Comparison of ENCODE assay signal across 19 mouse cellular contexts in genomic region chr7:68740763-68741162, GRCm38 (mm10).
"Had no signal": no experiment of that assay in that cellular context is flagged by ENCODE, and none has a peak within 500 bp of the region (broad histone marks: within the 10 kb centered on the region; RNA-seq: fewer than 3 reads in every experiment).

No protein-coding gene starts in this region.

- H3K4me2 ChIP-seq: lung, embryonic 14.5 days; midbrain, embryonic 12.5 days; neural tube, embryonic 13.5 days; neural tube, embryonic 15.5 days; stomach, embryonic 15.5 days had no signal

- ATAC-seq: midbrain, embryonic 16.5 days had no signal

- H3K9ac ChIP-seq: lung, embryonic 14.5 days; midbrain, embryonic 12.5 days; neural tube, embryonic 13.5 days; neural tube, embryonic 15.5 days; stomach, embryonic 15.5 days had no signal

- DNase-seq: lung, adult 18-20 months; lung, embryonic 14.5 days; lung, postnatal 10 days; lung, postnatal 4 days; midbrain, embryonic 14.5 days; retina, postnatal 1 day; right cerebral cortex, adult 18-20 months; right cerebral cortex, postnatal 14 days; thymus, adult 2 months; thymus, postnatal 25 days; thymus, postnatal 4 days had no signal

- H3K27ac ChIP-seq: midbrain, embryonic 10.5 days; midbrain, embryonic 12.5 days; neural tube, embryonic 13.5 days; neural tube, embryonic 15.5 days; stomach, embryonic 15.5 days; stomach, postnatal 0 days had no signal

- H3K9me3 ChIP-seq: midbrain, embryonic 10.5 days; midbrain, embryonic 12.5 days; neural tube, embryonic 13.5 days; neural tube, embryonic 15.5 days; stomach, embryonic 15.5 days had no signal

- H3K27me3 ChIP-seq: midbrain, embryonic 12.5 days; neural tube, embryonic 13.5 days; neural tube, embryonic 15.5 days; stomach, embryonic 15.5 days had no signal

- H3K4me1 ChIP-seq: midbrain, embryonic 10.5 days; midbrain, embryonic 12.5 days; stomach, embryonic 15.5 days had no signal

- H3K4me3 ChIP-seq: midbrain, embryonic 10.5 days; midbrain, embryonic 12.5 days; myocyte; neural tube, embryonic 13.5 days; neural tube, embryonic 15.5 days; stomach, embryonic 15.5 days had no signal
